Mouse (Mus musculus) lung, postnatal 36 days (tissue): ENCODE measurements at regions not wholly inside any gene's neighbourhood (a gene's known extent, or its start where the extent isn't known, plus 50 kb on each side); places are given as distances from the start of the nearest gene placed in this dataset.

Source experiments
- DNase-seq: peaks from one replicate; pipeline ENCODE4 v3.0.0; 2022; ENCODE audit warnings: mixed read lengths

- DNase-seq: no peak
Measured at GRCm38 (mm10) chr1:64195970-64196491, 73.9 kb upstream of the Klf7 start.

GRCm38 (mm10) chr1:64195294-64195693 is 73.2 kb upstream of the Klf7 start:
- peak; percentile 21 for DNase-seq

GRCm38 (mm10) chr1:64193150-64193838 is 71.2 kb upstream of the Klf7 start:
- DNase-seq: no peak

- no peak for DNase-seq
Measured at GRCm38 (mm10) chr1:64192736-64193135, 70.7 kb upstream of the Klf7 start.

DNA sequence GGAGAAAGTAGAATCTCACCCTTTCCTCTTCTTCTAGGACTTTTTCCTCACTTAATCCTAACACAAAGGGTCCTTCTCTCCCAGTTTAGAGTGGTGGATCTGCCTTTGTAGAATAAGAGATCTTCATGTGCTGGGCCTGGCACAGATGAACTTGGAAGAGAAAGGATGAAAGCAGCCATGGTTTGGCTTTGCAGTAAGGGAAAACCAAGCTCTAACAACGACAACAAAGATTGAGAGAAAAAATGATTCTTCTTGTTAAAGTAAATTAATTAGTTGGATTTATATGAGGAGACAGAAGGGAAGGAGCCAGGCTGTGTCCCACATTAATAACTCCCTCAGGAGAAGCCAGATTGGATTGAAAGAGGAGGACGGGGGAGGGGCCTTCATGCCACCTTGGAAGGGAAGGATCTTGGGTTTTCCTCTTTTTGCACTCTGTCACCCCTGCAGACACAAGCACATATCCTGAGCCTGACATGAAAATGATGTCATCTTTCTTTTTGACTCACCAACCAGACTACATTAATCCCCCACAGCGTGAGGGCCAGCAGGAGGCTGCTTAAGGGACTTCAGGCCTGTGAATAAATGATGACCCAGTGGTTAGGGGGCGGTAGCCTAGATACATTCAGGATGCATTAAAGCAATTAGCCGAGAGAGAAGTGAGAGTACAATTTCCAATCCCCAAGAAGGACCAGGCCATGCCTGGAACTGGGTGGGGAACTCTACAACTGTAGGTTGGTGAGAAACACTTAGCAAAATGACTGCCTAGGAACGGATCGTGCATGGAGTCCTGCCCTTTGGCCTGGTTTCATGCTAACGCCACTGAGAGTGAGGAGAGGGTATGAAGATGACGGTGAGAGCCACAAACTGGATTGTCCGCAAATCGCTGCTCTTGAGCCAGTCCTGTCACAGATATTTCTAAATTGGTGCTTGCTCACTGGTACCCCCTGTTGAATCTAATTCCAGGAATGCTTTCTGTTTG is 69.4 kb upstream of the Klf7 start:
- no peak for DNase-seq

DNA sequence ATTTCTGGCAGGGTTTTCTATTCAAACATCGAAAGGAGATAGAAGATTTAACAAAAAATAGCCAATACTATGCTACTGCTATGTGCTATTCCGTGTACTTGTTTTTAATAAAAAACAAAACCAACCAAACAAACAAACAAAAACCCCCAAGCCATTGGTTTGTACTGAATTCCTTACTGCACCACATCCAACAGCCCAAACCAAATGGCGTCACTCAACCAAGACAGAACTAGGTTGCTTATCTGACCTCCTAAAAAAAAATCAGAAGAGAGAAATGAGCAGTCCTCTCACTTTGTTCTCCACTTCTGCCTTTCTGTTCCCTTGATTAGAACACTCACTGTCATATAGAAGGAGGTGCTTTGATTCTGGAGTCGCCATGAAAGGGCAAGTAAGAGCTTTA is 68.6 kb upstream of the Klf7 start:
- no peak for DNase-seq

DNA sequence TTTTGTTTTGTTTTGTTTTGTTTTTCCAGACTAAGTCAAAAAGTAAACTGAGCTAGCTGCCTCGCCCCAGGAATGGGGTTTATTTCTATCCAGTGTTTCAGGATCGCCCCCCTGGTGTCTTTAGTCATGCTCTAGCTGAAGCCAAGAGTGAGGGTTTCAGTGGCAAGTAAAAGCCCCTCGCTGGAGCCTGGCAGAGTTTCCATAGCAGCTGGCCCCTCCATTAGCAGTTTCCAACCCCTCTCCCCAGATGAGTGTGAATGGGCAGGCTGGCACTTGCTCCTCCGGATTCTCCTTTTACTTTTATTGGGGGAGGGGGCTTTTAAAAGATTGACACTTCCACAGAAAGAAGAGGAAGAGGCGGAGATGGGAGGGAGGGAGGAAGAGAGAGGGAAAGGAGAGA is 68.0 kb upstream of the Klf7 start:
- no peak for DNase-seq

DNA sequence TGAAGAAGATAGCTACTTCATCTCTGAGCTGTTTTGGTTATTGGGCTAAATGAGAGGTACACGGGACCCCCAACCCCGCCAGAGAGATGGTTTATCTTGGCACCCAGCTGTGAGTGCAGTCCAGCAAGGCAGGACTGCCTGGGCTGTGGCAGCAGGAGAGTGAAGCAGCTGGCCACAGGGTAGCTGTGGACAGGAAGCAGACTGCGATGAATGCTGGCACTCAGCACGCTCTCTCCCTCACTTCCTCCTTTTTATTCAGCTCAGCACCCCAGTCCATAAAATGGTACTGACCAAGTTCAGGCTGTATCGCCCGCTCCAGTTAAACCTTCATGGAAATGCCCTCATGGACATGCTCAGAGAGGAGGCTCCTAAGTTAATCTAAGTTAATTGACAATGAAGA is 67.4 kb upstream of the Klf7 start:
- peak; percentile 37 for DNase-seq

DNA sequence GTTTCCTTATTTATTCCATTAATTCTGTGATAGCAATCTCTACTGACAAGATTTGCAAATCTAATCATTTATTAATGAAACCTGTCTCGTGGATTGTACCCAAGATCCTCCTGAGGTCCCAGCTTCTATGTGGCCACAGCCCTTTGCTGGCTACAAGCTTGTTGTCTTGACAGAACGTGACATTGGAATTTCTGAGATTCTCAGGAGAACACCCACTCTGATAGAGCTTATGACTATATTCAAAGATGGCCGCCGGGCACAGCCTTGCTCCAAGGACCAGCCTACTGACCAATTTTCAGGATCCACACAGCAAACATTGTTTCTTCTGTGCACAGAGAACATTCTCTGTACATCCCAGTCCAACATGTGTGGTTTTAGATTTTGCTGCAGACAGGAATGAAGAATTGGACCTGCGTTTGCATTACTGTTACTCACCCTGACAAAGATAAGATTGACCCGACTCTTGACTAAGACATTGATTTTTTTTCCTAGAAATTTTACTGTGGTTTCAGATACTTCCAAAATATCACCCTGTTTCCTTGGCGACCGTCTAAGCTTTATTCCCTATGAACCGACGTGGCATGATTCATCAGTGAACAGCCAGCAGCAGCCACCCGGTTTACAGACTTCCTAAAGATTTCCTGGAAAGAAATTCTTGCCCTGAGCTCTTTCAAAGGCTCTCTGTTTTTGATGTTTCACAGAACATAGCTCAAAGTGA is 65.9 kb upstream of the Klf7 start:
- peak; percentile 16 for DNase-seq

GRCm38 (mm10) chr1:64173708-64174107 is 51.6 kb upstream of the Klf7 start:
- DNase-seq: no peak

GRCm38 (mm10) chr1:64172122-64172521 is 50.0 kb upstream of the Klf7 start:
- no peak for DNase-seq
